Mouse (Mus musculus): ENCODE measurements at regions not wholly inside any gene's neighbourhood (a gene's known extent, or its start where the extent isn't known, plus 50 kb on each side); places are given as distances from the start of the nearest gene placed in this dataset.

DNA sequence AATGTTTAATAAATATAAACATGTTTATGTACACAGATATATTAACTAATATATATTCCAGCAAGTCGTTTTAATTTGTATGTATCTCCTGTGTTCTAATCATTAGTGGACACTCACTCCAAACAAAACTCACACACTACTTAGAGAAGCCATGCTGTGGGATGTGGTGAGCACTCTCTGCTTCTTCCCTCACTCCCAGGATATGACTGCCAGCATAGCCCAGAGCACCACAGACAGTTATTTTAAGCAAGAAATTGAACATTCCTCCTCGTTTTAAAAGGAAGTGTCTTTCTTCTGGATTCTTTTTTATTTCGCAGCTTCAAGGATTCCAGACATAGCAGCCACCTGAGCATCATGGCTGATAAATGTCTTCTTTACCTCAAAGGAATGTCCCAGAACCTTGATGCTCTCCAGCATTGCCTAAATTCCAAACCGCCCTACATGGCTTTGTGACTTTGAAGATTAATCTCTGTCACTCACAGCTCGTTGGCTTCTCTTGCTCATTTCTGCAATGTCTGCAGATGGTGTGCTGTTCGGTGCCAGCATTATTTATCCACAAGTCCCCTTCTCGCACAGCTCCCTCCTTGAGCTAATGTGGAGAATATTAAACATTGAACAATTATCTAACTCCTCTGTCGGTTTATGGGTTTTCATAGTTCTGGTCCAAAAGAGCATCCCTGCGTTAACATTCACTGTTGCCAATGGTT lies 992.3 kb upstream of the Gm7489 start:
- TF ChIP-seq CTCF (IDR thresholded peaks at IDR 0.05; ENCODE audit: extremely low read depth, insufficient read length, insufficient replicate concordance, low read depth, low read length) (no peak), POLR2A (IDR thresholded peaks at IDR 0.05; ENCODE audit: low read depth, low read length) (no peak)

Measured in small intestine, adult 2 months (tissue).